Mouse (Mus musculus) liver, embryonic 13.5 days (tissue): ENCODE data around the gene Mical3. TPM values are rescaled to one million over a fixed set of nuclear protein-coding genes. Genes with fewer than 3 reads are reported as not detected.

ENCODE experiments used
- ATAC-seq: fragments of 200-750 bp; cut with Nextera tagmentation; 2 replicates; pipeline ENCODE4 v1.8.0; 2017; ENCODE audit warnings: low read depth, mild to moderate bottlenecking, moderate number of reproducible peaks, moderate library complexity
- DNase-seq: peaks from one replicate; pipeline ENCODE4 v3.0.0; 2022
- H3K27ac ChIP-seq: fragments of 300-500 bp; sonication (generic); 2 replicates; pipeline ENCODE4 v1.5.1; 2015; ENCODE audit warnings: moderate library complexity, mild to moderate bottlenecking, inconsistent platforms
- H3K27me3 ChIP-seq: fragments of 300-500 bp; sonication (generic); 2 replicates; pipeline ENCODE4 v1.6.1; 2015; ENCODE audit warnings: mild to moderate bottlenecking, inconsistent platforms
- H3K36me3 ChIP-seq: fragments of 300-500 bp; sonication (generic); 2 replicates; pipeline ENCODE4 v1.6.1; 2015; ENCODE audit warnings: mild to moderate bottlenecking, inconsistent platforms
- H3K4me1 ChIP-seq: fragments of 300-500 bp; sonication (generic); replicated peaks from 2 replicates; pipeline ENCODE4 v1.6.1; 2015; ENCODE audit warnings: inconsistent platforms
- H3K4me2 ChIP-seq: fragments of 300-500 bp; sonication (generic); 2 replicates; pipeline ENCODE4 v1.6.1; 2015; ENCODE audit warnings: inconsistent platforms, mild to moderate bottlenecking, moderate library complexity
- H3K4me3 ChIP-seq: fragments of 300-500 bp; sonication (generic); replicated peaks from 2 replicates; pipeline ENCODE4 v1.5.1; 2015; ENCODE audit warnings: mild to moderate bottlenecking, inconsistent platforms
- H3K9ac ChIP-seq: fragments of 300-500 bp; sonication (generic); 2 replicates; pipeline ENCODE4 v1.6.1; 2015; ENCODE audit warnings: mild to moderate bottlenecking, inconsistent platforms
- H3K9me3 ChIP-seq: fragments of 300-500 bp; sonication (generic); replicated peaks from 2 replicates; pipeline ENCODE4 v1.6.1; 2016; ENCODE audit warnings: inconsistent platforms
- WGBS: fragments of 180-500 bp; shearing (Covaris S2); methylation state at CpG from one replicate; pipeline ENCODE4 v1.1.7; 2015; ENCODE audit not compliant: insufficient replicate concordance; 5-methylcytosine and 5-hydroxymethylcytosine counted together
- polyA plus RNA-seq: library from polyadenylated mRNA; unstranded; fragments of >200 nt; fragmentation: Nextera tagmentation; extraction: Ambion mirVana; gene quantifications from 2 replicates; pipeline ENCODE4 v1.2.1, GENCODE M21; 2015

Gene Mical3
- polyA plus RNA-seq, 1 experiment from 2014 or later, result 9.9 TPM

DNA sequence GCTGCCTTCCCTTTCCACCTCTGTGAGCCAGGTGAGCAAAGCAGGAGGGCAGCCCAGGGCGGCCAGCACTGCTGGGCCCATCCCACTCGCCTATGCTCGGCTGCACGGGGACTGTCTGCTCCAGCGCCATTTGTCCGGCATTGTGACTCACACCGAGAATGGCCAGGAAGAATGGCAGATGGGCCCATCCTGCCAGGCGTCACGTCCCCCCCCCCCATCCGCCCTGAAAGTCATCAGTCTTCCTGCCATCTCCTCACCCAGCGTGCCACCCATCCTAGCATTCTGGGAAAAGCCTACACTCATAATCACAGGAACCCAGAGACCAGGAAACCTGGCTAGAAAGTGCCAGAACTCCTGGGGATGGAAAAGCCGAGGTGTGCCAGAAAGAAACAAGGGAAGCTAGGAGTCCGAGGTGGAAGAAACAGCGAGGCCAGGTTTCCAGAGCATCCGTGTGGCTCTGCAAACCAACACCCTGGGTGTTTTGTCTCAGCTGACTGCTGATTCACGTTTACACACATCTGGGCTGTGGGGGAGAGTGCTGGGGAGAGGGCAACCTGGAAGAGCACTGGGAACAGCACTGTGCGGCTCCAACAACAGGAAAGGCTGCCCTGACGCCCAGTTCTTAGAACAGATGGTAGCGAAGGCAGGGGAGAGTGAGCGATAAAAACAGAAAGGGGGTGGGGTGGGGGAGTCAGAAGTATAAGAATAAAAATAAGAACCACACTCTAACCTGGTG lies 85.3 kb downstream of the Mical3 start:
- H3K4me1 ChIP-seq, result peaks cover 40% of the 10 kb centered on the region

DNA sequence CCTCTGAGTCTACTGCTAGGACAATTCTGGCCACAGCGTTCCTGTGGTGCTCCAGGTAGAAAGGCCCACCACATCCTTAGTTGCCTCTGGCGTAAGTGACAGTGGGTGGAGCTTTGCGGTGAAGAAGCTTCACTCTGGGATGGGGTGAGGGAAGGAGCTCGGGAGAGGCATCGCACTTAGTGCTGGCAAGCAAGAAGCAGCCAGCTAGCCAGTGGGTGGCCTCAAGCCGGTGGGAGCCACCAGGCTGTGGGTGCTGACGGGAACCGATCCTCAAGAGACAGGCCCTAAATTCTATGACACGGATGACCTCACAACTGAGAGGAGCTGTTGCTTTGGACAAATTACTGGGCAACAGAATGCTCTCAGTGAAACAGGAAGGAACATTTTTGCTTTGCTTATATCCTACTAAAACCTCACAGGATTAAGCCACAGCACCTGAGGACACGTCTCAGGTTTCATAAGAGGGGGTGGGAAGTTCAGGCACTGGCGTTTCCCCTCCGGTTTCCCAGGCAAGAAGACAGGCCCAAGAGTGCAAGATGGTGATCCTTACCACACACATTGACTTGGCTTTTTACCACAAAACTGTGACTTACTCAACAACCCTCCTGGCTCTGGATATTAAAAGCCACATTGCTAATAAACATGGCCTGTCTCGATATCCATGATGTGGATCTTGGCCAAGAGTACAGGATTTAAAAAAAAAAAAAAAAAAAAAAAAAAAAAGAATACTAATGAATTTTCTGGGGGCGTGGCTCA lies 87.2 kb downstream of the Mical3 start:
- H3K9ac ChIP-seq, result no peak overlapping the region
- WGBS, result 72% methylated on average over 14 of the region's 14 CpGs
- no peak overlapping the region for H3K27ac ChIP-seq
- no peak overlapping the region for H3K4me3 ChIP-seq
- H3K27me3 ChIP-seq, result no peaks in the 10 kb centered on the region
- H3K4me1 ChIP-seq, result peaks cover 24% of the 10 kb centered on the region
- H3K9me3 ChIP-seq, result no peaks in the 10 kb centered on the region
- no peak for DNase-seq
- no peak overlapping the region for H3K4me2 ChIP-seq
- no peak for ATAC-seq
- peaks cover 40% of the 10 kb centered on the region for H3K36me3 ChIP-seq

More for the DNA sequence above, 85.3 kb downstream of the Mical3 start:
- no peak for DNase-seq
- Histone ChIP-seq H3K9ac (no peak overlapping the region), H3K27me3 (no peaks in the 10 kb centered on the region), H3K9me3 (no peaks in the 10 kb centered on the region), H3K4me3 (no peak overlapping the region), H3K27ac (no peak overlapping the region), H3K36me3 (peaks cover 21% of the 10 kb centered on the region), H3K4me2 (no peak overlapping the region)
- no peak for ATAC-seq
- 69% methylated on average over 20 of the region's 20 CpGs for WGBS

DNA sequence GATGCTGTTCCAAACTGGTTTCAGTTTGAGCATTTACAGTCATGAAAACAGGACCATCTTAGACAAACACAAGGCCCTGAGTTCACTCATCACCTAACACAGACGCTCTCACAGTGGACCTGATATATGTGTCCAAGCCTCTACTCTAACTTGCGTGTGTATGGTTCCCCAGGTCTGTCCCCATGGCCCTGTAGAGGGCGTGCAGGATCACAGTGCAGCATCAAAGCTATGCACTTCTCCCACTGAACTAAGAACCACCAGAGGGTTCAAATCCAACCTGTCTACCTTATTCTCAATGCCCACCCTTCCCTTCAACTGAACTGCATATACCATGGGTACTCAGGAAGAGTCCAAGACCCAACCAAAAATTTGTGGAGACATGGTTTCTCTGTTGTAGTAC lies 91.1 kb downstream of the Mical3 start:
- ATAC-seq, result no peak
- no peaks in the 10 kb centered on the region for H3K4me1 ChIP-seq
- H3K4me2 ChIP-seq, result no peak overlapping the region
- no peak overlapping the region for H3K27ac ChIP-seq
- 86% methylated on average over 3 of the region's 3 CpGs for WGBS
- no peak overlapping the region for H3K4me3 ChIP-seq
- peaks cover 78% of the 10 kb centered on the region for H3K36me3 ChIP-seq
- DNase-seq, result no peak
- H3K9ac ChIP-seq, result no peak overlapping the region
- H3K9me3 ChIP-seq, result no peaks in the 10 kb centered on the region
- H3K27me3 ChIP-seq, result no peaks in the 10 kb centered on the region

DNA sequence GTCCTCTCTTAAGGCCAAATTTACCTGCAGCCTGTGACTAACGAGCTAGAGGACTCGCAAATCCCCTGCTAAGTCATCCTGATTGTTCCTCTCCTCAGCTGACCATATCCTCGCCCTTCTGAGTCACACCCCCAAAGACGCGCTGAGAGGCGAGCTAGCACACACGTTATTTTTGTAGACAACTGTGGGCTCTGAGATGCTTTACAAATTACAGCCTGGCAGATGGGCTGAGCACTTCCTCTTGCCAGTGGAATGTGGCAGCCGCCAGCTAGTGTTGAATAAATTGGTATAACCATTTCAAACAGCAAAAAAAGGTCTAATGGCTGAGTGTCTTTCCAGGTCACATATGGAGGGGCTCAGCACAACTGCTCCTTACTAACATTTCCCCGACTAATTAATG lies 91.5 kb downstream of the Mical3 start:
- DNase-seq (no peak), ATAC-seq (no peak)
- peaks cover 83% of the 10 kb centered on the region for H3K36me3 ChIP-seq
- no peak overlapping the region for H3K27ac ChIP-seq
- WGBS, result 85% methylated on average over 9 of the region's 9 CpGs
- no peaks in the 10 kb centered on the region for H3K9me3 ChIP-seq
- H3K4me3 ChIP-seq, result no peak overlapping the region
- H3K4me1 ChIP-seq, result no peaks in the 10 kb centered on the region
- no peak overlapping the region for H3K4me2 ChIP-seq
- no peaks in the 10 kb centered on the region for H3K27me3 ChIP-seq
- no peak overlapping the region for H3K9ac ChIP-seq

DNA sequence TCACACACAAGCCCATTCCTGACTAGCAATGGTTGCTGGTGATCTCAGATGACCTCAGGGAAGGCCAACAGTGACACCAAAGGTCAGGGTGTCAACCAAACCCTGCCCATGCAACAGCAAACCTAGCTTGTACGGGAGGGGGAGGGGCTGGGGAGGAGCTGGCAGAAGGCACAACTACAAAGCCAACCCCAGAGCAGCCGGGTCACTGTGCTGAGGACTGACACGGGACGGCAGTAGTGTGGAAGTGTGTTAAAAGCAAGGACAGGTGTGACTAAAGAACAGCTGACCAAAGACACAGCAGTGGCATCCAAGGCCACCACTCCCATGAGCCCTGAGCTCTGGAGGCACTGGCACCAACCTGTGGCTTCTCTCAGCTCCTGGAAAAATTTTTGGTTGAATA lies 93.7 kb downstream of the Mical3 start:
- WGBS, result 66% methylated on average over 4 of the region's 4 CpGs

DNA sequence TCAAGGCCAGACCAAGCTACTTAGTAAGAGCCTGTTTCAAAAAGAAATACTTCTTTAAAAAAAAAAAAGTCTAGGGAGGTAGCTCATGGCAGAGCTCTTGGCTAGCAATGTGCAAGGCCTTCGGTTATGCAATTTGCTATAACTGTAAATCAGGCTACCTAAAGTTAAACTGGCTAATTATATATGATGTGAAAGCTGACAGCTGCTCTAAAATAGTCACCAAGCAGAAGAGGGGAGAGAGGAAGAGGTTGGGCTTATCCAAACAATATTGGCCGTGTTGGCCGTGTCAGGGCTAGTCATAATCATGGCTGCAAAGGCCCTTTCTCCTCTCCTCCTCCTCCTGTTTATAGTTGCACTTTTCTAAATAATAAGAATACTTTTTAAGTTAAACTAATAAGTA lies 94.9 kb downstream of the Mical3 start:
- Histone ChIP-seq H3K27ac (no peak overlapping the region), H3K4me2 (no peak overlapping the region), H3K9me3 (no peaks in the 10 kb centered on the region), H3K4me1 (no peaks in the 10 kb centered on the region), H3K4me3 (no peak overlapping the region), H3K27me3 (no peaks in the 10 kb centered on the region), H3K36me3 (peaks cover 99% of the 10 kb centered on the region), H3K9ac (no peak overlapping the region)
- DNase-seq (no peak), ATAC-seq (no peak)
- 79% methylated on average over 3 of the region's 3 CpGs for WGBS

More for the DNA sequence above, 93.7 kb downstream of the Mical3 start:
- ATAC-seq (peak; percentile 72), DNase-seq (no peak)
- no peak overlapping the region for H3K4me2 ChIP-seq
- H3K27ac ChIP-seq, result peak overlapping the region; percentile 19; the same call in 1 of the 2 replicates
- peaks cover 99% of the 10 kb centered on the region for H3K36me3 ChIP-seq
- H3K4me1 ChIP-seq, result no peaks in the 10 kb centered on the region
- no peaks in the 10 kb centered on the region for H3K9me3 ChIP-seq
- no peak overlapping the region for H3K9ac ChIP-seq
- H3K4me3 ChIP-seq, result no peak overlapping the region
- no peaks in the 10 kb centered on the region for H3K27me3 ChIP-seq

DNA sequence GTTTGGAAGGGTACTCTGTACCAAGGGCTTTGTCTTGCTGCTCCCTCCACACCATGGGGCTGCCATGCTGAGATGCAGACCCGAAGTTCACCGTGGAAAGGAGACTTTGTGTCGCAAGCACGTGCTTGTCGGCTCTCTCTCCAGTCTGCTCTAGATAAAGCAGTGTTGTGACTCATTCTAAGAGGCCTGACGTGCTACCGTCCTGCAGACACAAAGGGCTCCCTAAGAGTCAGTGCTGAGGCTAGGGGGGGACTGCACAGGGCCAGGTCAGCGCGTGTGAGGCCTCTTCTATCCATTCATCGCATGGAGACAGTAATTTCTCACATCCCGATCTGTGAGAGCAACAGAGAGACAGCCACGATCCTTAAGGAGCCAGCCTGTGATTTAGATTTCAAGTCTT lies 95.5 kb downstream of the Mical3 start:
- peaks cover 99% of the 10 kb centered on the region for H3K36me3 ChIP-seq
- no peaks in the 10 kb centered on the region for H3K27me3 ChIP-seq
- no peak overlapping the region for H3K4me3 ChIP-seq
- DNase-seq (no peak), ATAC-seq (no peak)
- no peak overlapping the region for H3K4me2 ChIP-seq
- no peaks in the 10 kb centered on the region for H3K4me1 ChIP-seq
- no peak overlapping the region for H3K27ac ChIP-seq
- 88% methylated on average over 12 of the region's 12 CpGs for WGBS
- H3K9ac ChIP-seq, result no peak overlapping the region
- H3K9me3 ChIP-seq, result no peaks in the 10 kb centered on the region

DNA sequence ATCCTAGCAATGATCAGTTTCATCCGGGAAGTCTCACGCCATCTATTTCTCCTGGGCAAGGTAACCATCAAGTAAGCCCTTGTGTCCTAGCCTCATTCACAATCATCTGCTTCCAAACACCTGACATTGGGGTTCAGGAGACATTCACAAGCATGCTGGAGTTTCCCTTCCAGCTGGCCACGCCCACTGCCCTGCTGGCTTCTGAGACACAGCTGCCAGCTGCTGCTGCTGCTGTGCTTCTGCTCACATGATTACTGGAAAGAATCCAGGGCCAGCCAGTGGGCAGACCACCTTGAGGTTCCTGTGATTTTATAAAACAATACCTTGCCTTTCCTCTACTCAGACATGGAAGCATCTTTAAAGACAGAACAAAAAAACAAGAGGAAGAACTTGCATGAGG lies 97.5 kb downstream of the Mical3 start:
- Histone ChIP-seq H3K4me2 (no peak overlapping the region), H3K9me3 (no peaks in the 10 kb centered on the region), H3K4me1 (no peaks in the 10 kb centered on the region), H3K9ac (no peak overlapping the region), H3K27ac (no peak overlapping the region), H3K4me3 (no peak overlapping the region), H3K27me3 (no peaks in the 10 kb centered on the region), H3K36me3 (peaks cover 100% of the 10 kb centered on the region)
- ATAC-seq, result no peak
- DNase-seq, result no peak
- 87% methylated on average over 3 of the region's 3 CpGs for WGBS

DNA sequence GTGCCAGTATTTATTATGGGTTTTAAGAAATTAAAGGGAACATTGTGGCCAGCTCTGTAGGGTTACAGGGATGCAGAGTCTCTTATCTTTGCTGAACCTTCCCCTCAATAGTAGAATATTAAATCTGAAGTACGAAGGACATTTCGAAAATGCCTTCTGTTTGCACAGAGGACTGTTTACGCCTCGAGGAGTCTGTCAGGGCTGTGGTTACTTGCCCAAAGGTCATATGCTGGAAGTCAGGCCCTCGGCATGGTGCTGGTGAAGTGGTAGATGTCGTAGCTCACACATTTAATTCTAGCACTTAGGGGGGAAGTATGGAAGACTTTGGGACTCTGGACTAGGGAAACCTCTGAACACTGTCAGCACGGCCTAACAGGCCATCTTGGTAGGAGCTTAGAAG lies 99.4 kb downstream of the Mical3 start:
- H3K4me3 ChIP-seq, result no peak overlapping the region
- ATAC-seq, result no peak
- DNase-seq, result no peak
- 83% methylated on average over 7 of the region's 7 CpGs for WGBS
- H3K36me3 ChIP-seq, result peaks cover 99% of the 10 kb centered on the region
- H3K27me3 ChIP-seq, result no peaks in the 10 kb centered on the region
- no peaks in the 10 kb centered on the region for H3K9me3 ChIP-seq
- H3K4me1 ChIP-seq, result no peaks in the 10 kb centered on the region
- no peak overlapping the region for H3K4me2 ChIP-seq
- H3K27ac ChIP-seq, result no peak overlapping the region
- no peak overlapping the region for H3K9ac ChIP-seq

DNA sequence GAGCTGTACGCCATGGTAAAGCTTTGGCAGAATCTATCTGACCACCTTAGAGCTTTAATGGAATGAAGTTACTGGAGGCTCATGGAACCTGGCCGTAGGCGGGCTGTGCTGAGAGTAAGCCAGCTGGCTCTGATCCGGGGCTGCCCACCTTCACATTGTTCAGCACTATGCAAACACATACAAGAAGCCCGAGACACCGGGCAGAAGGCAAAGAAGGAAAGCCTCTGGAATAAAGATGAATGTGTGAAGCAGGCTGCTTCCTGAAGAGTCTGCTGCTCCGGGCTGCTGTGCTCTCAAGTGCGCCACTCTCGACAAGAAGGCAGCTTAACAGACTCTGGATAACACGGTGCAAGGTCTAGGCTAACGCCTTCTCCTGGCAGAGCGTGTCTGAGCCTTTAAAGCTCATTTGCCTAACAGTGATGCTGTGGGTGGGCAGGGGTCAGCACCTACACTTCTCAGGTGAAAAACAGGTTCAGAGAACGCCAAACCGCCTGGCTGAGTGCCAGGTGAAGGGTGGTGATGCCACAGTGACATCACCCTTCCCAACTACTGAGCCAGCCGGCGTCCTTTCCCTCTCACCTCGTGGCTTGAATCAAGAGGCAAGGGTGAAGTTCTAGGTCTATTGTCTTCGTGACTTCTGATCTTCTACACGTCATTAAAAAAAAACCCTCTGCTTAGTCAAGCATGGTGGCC lies 100.8 kb downstream of the Mical3 start:
- no peak overlapping the region for H3K9ac ChIP-seq
- H3K27ac ChIP-seq, result no peak overlapping the region
- no peaks in the 10 kb centered on the region for H3K27me3 ChIP-seq
- ATAC-seq (no peak), DNase-seq (no peak)
- no peaks in the 10 kb centered on the region for H3K4me1 ChIP-seq
- no peak overlapping the region for H3K4me2 ChIP-seq
- no peaks in the 10 kb centered on the region for H3K9me3 ChIP-seq
- H3K36me3 ChIP-seq, result peaks cover 99% of the 10 kb centered on the region
- 88% methylated on average over 19 of the region's 19 CpGs for WGBS
- H3K4me3 ChIP-seq, result no peak overlapping the region

DNA sequence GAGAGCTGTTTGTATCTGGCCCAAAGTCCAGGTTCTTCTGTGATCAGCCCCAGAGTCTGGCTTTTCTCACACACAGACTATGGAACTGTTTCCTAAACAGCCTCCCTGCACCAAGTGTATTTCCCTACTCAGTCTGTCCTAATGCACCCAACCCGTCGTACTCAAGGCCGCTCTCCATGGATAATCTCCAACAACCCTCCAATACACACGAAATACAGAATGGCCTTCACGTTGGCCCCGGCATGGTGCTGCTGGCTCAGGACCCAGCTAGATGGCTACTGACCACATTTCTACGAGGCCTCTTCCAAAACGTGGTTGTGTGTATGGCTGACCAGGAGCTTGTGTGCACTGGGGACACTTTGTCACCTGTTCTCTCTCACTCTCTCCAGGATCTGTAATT lies 102.3 kb downstream of the Mical3 start:
- 88% methylated on average over 8 of the region's 8 CpGs for WGBS
- DNase-seq, result no peak
- peaks cover 98% of the 10 kb centered on the region for H3K36me3 ChIP-seq

More for the DNA sequence above, 102.3 kb downstream of the Mical3 start:
- no peak overlapping the region for H3K4me2 ChIP-seq
- no peak overlapping the region for H3K9ac ChIP-seq
- H3K27me3 ChIP-seq, result no peaks in the 10 kb centered on the region
- ATAC-seq, result no peak
- H3K4me3 ChIP-seq, result no peak overlapping the region
- H3K9me3 ChIP-seq, result no peaks in the 10 kb centered on the region
- no peak overlapping the region for H3K27ac ChIP-seq
- H3K4me1 ChIP-seq, result no peaks in the 10 kb centered on the region
